20 mouse cellular contexts compared by ENCODE assay signal in the genomic region with DNA sequence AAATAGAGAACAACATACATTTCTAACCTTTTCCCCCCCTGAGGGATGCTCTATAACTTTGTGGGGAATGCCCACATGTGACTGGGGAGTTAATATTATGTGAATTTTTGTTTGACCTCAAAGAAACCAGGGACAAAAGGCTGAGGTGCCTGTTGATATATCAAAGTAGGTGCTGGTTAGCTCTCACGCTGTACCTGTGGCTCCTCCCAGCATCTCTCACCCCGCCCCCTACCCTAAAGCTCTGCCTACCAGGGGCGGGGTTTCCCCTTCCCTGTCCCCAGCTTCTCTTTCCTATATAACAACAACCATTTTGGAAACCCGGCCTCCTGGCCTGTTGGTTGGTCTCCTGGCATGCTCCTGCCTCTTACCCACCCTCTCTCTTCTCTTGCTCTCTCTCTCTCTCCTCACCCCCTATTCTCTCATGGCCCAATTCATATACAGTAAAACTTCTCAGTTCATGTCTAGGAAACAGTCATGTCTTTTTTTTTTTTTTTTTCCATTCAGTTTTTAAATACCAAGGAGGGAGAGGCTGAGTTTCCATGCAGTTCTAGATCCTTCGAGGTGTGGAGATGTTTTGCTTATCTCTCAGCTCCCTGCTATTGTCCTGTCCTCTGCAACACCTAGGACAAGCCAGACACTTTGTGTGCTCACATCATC. TPM values are rescaled to one million over a fixed set of nuclear protein-coding genes. Genes with fewer than 3 reads are reported as not detected.
DNase-seq lines count a peak whose midpoint lies in the region; ATAC-seq and TF ChIP-seq lines count a peak whose summit lies in the region.
"Had no signal": no experiment of that assay in that cellular context is flagged by ENCODE, and none has a peak within 500 bp of the region (broad histone marks: within the 10 kb centered on the region; RNA-seq: fewer than 3 reads in every experiment).

No protein-coding gene starts in this region.

- 83% methylated on average over 5 of the region's 5 CpGs for WGBS in thymus, adult 2 months
- 81% methylated on average over 5 of the region's 5 CpGs for WGBS in hindbrain, embryonic 11.5 days

- ATAC-seq in hindbrain, embryonic 11.5 days (ENCODE audit: low FRiP score), result no peak
- ATAC-seq: hindbrain, embryonic 16.5 days had no signal

- no peak for TF ChIP-seq POLR2A in thymus, adult 2 months (IDR thresholded peaks at IDR 0.05; ENCODE audit: control insufficient read depth, extremely low read depth, insufficient read depth, low read length, poor library complexity)

- no peaks in the 10 kb centered on the region for H3K27me3 ChIP-seq in thymus, adult 2 months (ENCODE audit: control insufficient read depth, insufficient read depth, low read length)
- no peaks in the 10 kb centered on the region for H3K27me3 ChIP-seq in hindbrain, embryonic 11.5 days (ENCODE audit: control insufficient read depth, insufficient read depth, low read length)

- H3K4me3 ChIP-seq in thymus, adult 2 months (ENCODE audit: control insufficient read depth, insufficient read depth, low read length), result no peak overlapping the region
- no peak overlapping the region for H3K4me3 ChIP-seq in ES-E14 (ENCODE audit: insufficient read depth in 1 of 2, low read depth in 1 of 2, low read length in 2 of 2, poor library complexity in 1 of 2, severe bottlenecking in 1 of 2)
- no peak overlapping the region for H3K4me3 ChIP-seq in hindbrain, embryonic 11.5 days (ENCODE audit: low read depth, low read length)
- H3K4me3 ChIP-seq: midbrain, embryonic 10.5 days had no signal

- peak; percentile 15 for DNase-seq in thymus, postnatal 14 days
- DNase-seq in thymus, adult 2 months, result no peak
- peak; percentile 57 for DNase-seq in ES-E14 (ENCODE audit: low read depth, low spot score)
- peak; percentile 67 for DNase-seq in induced T-regulatory cell, adult 2 months (ENCODE audit: low read depth)
- DNase-seq in right cerebral cortex, postnatal 10 days (ENCODE audit: low spot score in 2 of 2), result no peak
- no peak for DNase-seq in hindbrain, embryonic 11.5 days (ENCODE audit: low spot score)
- no peak for DNase-seq in layer of hippocampus, postnatal 14 days (ENCODE audit: low spot score in 2 of 2)
- DNase-seq: adrenal gland, adult 8-10 months; cerebellum, adult 9-11 months; heart, adult 18-20 months; heart, postnatal 4 days; kidney, adult 11 months; kidney, postnatal 10 days; left cerebral cortex, postnatal 4 days; lung, adult 2 months; lung, postnatal 36 days; retina, postnatal 1 day had no signal

- H3K9me3 ChIP-seq in ES-E14 (ENCODE audit: control insufficient read depth, insufficient read depth, low read depth, low read length), result no peaks in the 10 kb centered on the region
- H3K9me3 ChIP-seq in hindbrain, embryonic 11.5 days (ENCODE audit: control insufficient read depth, low read length), result no peaks in the 10 kb centered on the region
- H3K9me3 ChIP-seq: midbrain, embryonic 10.5 days had no signal

- in situ Hi-C loops in ES-E14 (cut with MboI; ENCODE audit: low sequenced_read_pairs in 2 of 2, unreplicated experiment in 2 of 2), result no loop called here

- peaks cover 3% of the 10 kb centered on the region; the same call in 1 of the 2 replicates for H3K4me1 ChIP-seq in thymus, adult 2 months (replicated peaks; ENCODE audit: control insufficient read depth, insufficient read depth, low read length)
- no peaks in the 10 kb centered on the region for H3K4me1 ChIP-seq in ES-E14 (ENCODE audit: control insufficient read depth in 2 of 2, insufficient read depth in 2 of 2, low read length in 2 of 2, poor library complexity in 1 of 2)
- H3K4me1 ChIP-seq in hindbrain, embryonic 11.5 days (replicated peaks; ENCODE audit: control insufficient read depth, insufficient read depth, low read length), result no peaks in the 10 kb centered on the region

- no peak for TF ChIP-seq CTCF in thymus, adult 2 months (IDR thresholded peaks at IDR 0.05; ENCODE audit: borderline replicate concordance, control insufficient read depth, extremely low read depth, insufficient read depth, low read length, poor library complexity)

- H3K9ac ChIP-seq in ES-E14 (ENCODE audit: insufficient read depth, low read depth, low read length, poor library complexity, severe bottlenecking), result no peak overlapping the region
- H3K9ac ChIP-seq in hindbrain, embryonic 11.5 days (ENCODE audit: low read depth, low read length), result no peak overlapping the region

- no peaks in the 10 kb centered on the region for H3K36me3 ChIP-seq in thymus, adult 2 months (ENCODE audit: control insufficient read depth, insufficient read depth, low read length)
- H3K36me3 ChIP-seq in ES-E14 (ENCODE audit: control insufficient read depth, insufficient read depth, low read length, poor library complexity, severe bottlenecking), result no peaks in the 10 kb centered on the region
- H3K36me3 ChIP-seq in hindbrain, embryonic 11.5 days (ENCODE audit: control insufficient read depth, insufficient read depth, low read length), result no peaks in the 10 kb centered on the region
- H3K36me3 ChIP-seq: midbrain, embryonic 10.5 days had no signal

- no peak overlapping the region for H3K4me2 ChIP-seq in hindbrain, embryonic 11.5 days (replicated peaks; ENCODE audit: low read depth, low read length)

- H3K27ac ChIP-seq in thymus, adult 2 months (ENCODE audit: control insufficient read depth, insufficient read depth, low read length), result no peak overlapping the region
- H3K27ac ChIP-seq in ES-E14 (ENCODE audit: insufficient read depth, low read depth, low read length, poor library complexity, severe bottlenecking), result no peak overlapping the region
- no peak overlapping the region for H3K27ac ChIP-seq in hindbrain, embryonic 11.5 days (ENCODE audit: low read depth, low read length)
- H3K27ac ChIP-seq: midbrain, embryonic 10.5 days had no signal

TF ChIP-seq in ES-E14, 5 proteins besides CTCF, POLR2A, EP300 and RAD21:
- TF ChIP-seq ZC3H11A (IDR thresholded peaks at IDR 0.05; ENCODE audit: borderline replicate concordance, low read depth, low read length), result no peak
- TF ChIP-seq HCFC1 (IDR thresholded peaks at IDR 0.05; ENCODE audit: borderline replicate concordance, insufficient read depth, low read length), result no peak
- no peak for TF ChIP-seq CHD2 (IDR thresholded peaks at IDR 0.05; ENCODE audit: low read depth, low read length)
- TF ChIP-seq MAFK (IDR thresholded peaks at IDR 0.05; ENCODE audit: insufficient read depth, low read depth, low read length), result no peak
- TF ChIP-seq ZNF384 (IDR thresholded peaks at IDR 0.05; ENCODE audit: low read depth, low read length), result no peak

RNA-seq across cellular contexts. Expression of a gene that starts 54.8 kb away (rescaled TPM):
- 2.5 and 2.6 TPM in 2 replicates for polyA plus RNA-seq in thymus, adult 2 months (2012; rRNA removed)
- total RNA-seq in ES-E14 (2012; rRNA removed), result 0.18 TPM in 1 of 2 replicates, not detected in the other
- polyA plus RNA-seq in hindbrain, embryonic 11.5 days (2014; fragmentation: Nextera tagmentation; extraction: Ambion mirVana), result 1.7 TPM in 2 replicates
- total RNA-seq in layer of hippocampus, postnatal 14 days (2021), result 1 to 10 TPM; 5.7 to 7.0 TPM
- total RNA-seq: heart, postnatal 4 days; monocyte, adult 5-6 weeks had no signal

Comparison
In these comparisons a context has a peak if more than half of its experiments do, and no peak if none do; other contexts are left out.
1. DNase-seq: peak in thymus, postnatal 14 days (single experiment), ES-E14 (single experiment) and induced T-regulatory cell, adult 2 months (single experiment); none in thymus, adult 2 months (single experiment), right cerebral cortex, postnatal 10 days (0 of 2), hindbrain, embryonic 11.5 days (single experiment) and layer of hippocampus, postnatal 14 days (0 of 2).